Mouse (Mus musculus) spleen, embryonic (tissue): ENCODE results near the gene Sesn3.
"Not testable (repeated sequence)": the region's sequence is repeated elsewhere in the genome, so short reads cannot be mapped to it uniquely, and the experiment has no call there.

Experiments
- CTCF ChIA-PET: fragments of 350-600 bp; sonication (Branson Sonifier 250); formaldehyde crosslinking; loops from one replicate; lab custom pipeline; 2022; lab: Charles Lee

Gene Sesn3

GRCm38 (mm10) chr9:14274986-14275720 lies at the start of gene Sesn3:
Gene Sesn3, plus strand, starts transcription at chr9:14275067.
- CTCF ChIA-PET = interaction anchor here (1.1 to 1.2 kb wide), 2 partner anchors 14 to 21 kb away, joined by 3 to 4 read pairs; no protein-coding TSS in a partner anchor

- CTCF ChIA-PET = not testable (repeated sequence)
Measured at GRCm38 (mm10) chr9:14227086-14227485, 47.8 kb upstream of the Sesn3 start.

GRCm38 (mm10) chr9:14233702-14234373 lies 41.0 kb upstream of the Sesn3 start:
- CTCF ChIA-PET = interaction anchor here (0.7 kb wide), 1 partner anchor 11 kb away, joined by 17 read pairs; no protein-coding TSS in a partner anchor

- CTCF ChIA-PET = no interaction called here
Measured at GRCm38 (mm10) chr9:14235286-14235685, 39.6 kb upstream of the Sesn3 start.

GRCm38 (mm10) chr9:14241003-14241402 lies 33.9 kb upstream of the Sesn3 start:
- CTCF ChIA-PET = not testable (repeated sequence)

GRCm38 (mm10) chr9:14242308-14242707 lies 32.6 kb upstream of the Sesn3 start:
- CTCF ChIA-PET = no interaction called here

GRCm38 (mm10) chr9:14244528-14244927 lies 30.3 kb upstream of the Sesn3 start:
- CTCF ChIA-PET = interaction anchor here (0.5 kb wide), 1 partner anchor 10 kb away, joined by 17 read pairs; no protein-coding TSS in a partner anchor

- CTCF ChIA-PET = interaction anchor here (0.5 to 0.7 kb wide), 2 partner anchors 11 to 31 kb away, joined by 3 to 17 read pairs; no protein-coding TSS in a partner anchor
Measured at GRCm38 (mm10) chr9:14245013-14245586, 29.8 kb upstream of the Sesn3 start.

GRCm38 (mm10) chr9:14246016-14246799 lies 28.7 kb upstream of the Sesn3 start:
- CTCF ChIA-PET = interaction anchor here (0.5 kb wide), 1 partner anchor 151 kb away, joined by 7 read pairs; no protein-coding TSS in a partner anchor

- CTCF ChIA-PET = interaction anchor here (1.2 kb wide), 1 partner anchor 15 kb away, joined by 3 read pairs; no protein-coding TSS in a partner anchor
Measured at GRCm38 (mm10) chr9:14247480-14248208, 27.2 kb upstream of the Sesn3 start.

- CTCF ChIA-PET = interaction anchor here (1.2 kb wide), 1 partner anchor 14 kb away, joined by 3 read pairs; no protein-coding TSS in a partner anchor
Measured at GRCm38 (mm10) chr9:14248209-14248596, 26.7 kb upstream of the Sesn3 start.

GRCm38 (mm10) chr9:14261150-14261549 lies 13.7 kb upstream of the Sesn3 start:
- CTCF ChIA-PET = no interaction called here

- CTCF ChIA-PET = interaction anchor here (1.3 kb wide), 1 partner anchor 14 kb away, joined by 3 read pairs; no protein-coding TSS in a partner anchor
Measured at GRCm38 (mm10) chr9:14262568-14262972, 12.3 kb upstream of the Sesn3 start.

- CTCF ChIA-PET = no interaction called here
Measured at GRCm38 (mm10) chr9:14266470-14266869, 8.4 kb upstream of the Sesn3 start.

- CTCF ChIA-PET = no interaction called here
Measured at GRCm38 (mm10) chr9:14268578-14268977, 6.3 kb upstream of the Sesn3 start.

- CTCF ChIA-PET = no interaction called here
Measured at GRCm38 (mm10) chr9:14272921-14273320, 1.9 kb upstream of the Sesn3 start.

GRCm38 (mm10) chr9:14274586-14274985 lies 281 bp upstream of the Sesn3 start:
- CTCF ChIA-PET = interaction anchor here (1.2 kb wide), 1 partner anchor 14 kb away, joined by 3 read pairs; no protein-coding TSS in a partner anchor

GRCm38 (mm10) chr9:14275792-14276480 lies 1.1 kb downstream of the Sesn3 start:
- CTCF ChIA-PET = interaction anchor here (0.5 to 1.2 kb wide), 4 partner anchors 13 to 135 kb away, joined by 3 to 6 read pairs (median 4); no protein-coding TSS in a partner anchor

GRCm38 (mm10) chr9:14276481-14277287 lies 1.8 kb downstream of the Sesn3 start:
- CTCF ChIA-PET = interaction anchor here (0.5 to 0.6 kb wide), 2 partner anchors 31 to 135 kb away, joined by 3 to 6 read pairs; no protein-coding TSS in a partner anchor
